Mouse (Mus musculus): ENCODE measurements at regions not wholly inside any gene's neighbourhood (a gene's known extent, or its start where the extent isn't known, plus 50 kb on each side); places are given as distances from the start of the nearest gene placed in this dataset.

DNA sequence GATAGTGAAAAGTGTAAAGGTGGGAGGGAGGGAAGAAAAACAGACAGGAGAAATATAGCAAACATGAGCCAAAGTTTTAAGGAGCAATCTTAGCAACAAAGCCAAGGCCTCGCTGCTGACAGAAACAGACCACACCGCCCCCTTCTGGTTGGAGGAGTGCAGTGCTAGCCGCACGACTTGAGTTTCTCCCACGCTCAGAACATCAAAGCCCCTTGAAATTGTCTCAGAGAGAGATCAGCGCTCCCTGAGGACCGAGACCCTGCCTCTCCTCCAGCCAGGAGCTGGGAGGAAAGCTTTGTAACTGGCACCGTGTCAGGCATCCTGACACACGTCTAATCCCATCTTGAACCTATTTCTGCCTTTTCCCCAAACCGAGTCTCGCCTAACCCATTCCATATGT lies 216.4 kb downstream of the Rplp1 start:
- peaks cover 51% of the 10 kb centered on the region for H3K27me3 ChIP-seq (replicated peaks; ENCODE audit: low read depth, poor library complexity, severe bottlenecking)

DNA sequence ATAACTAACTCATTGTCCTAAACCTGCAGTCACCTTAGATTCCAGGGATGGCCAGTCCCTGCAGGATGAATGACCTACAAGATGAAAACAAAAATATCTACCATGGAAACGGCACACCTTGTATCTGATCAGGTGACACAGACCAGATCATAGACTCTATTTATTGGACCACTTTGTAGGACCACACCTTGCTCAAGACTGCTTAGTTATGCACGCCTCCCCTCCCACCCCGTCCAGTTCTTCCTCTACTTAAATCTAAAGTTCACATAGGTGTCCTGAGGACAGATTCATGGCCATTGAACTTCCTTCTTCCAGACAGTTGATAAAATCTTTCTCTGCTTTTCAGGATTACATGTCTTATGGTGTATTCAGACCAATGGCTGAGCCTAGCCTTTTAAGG lies 217.5 kb downstream of the Rplp1 start:
- peaks cover 51% of the 10 kb centered on the region for H3K4me1 ChIP-seq
- no peaks in the 10 kb centered on the region for H3K9me3 ChIP-seq
- no peak overlapping the region for H3K27ac ChIP-seq (replicated peaks)
- no peak for DNase-seq (ENCODE audit: low spot score)
- H3K36me3 ChIP-seq (replicated peaks): no peaks in the 10 kb centered on the region
- H3K4me3 ChIP-seq: no peak overlapping the region
- WGBS: 93% methylated on average over 3 of the region's 3 CpGs
- peaks cover 62% of the 10 kb centered on the region for H3K27me3 ChIP-seq (replicated peaks; ENCODE audit: low read depth, poor library complexity, severe bottlenecking)

More for the DNA sequence above, 216.4 kb downstream of the Rplp1 start:
- peak; percentile 90 for DNase-seq (ENCODE audit: low spot score)
- Histone ChIP-seq H3K4me3 (no peak overlapping the region), H3K4me1 (peaks cover 59% of the 10 kb centered on the region), H3K9me3 (no peaks in the 10 kb centered on the region), H3K36me3 (replicated peaks) (no peaks in the 10 kb centered on the region), H3K27ac (replicated peaks) (peak overlapping the region; percentile 22; the same call in 1 of the 2 replicates)
- 7% methylated on average over 11 of the region's 11 CpGs for WGBS

DNA sequence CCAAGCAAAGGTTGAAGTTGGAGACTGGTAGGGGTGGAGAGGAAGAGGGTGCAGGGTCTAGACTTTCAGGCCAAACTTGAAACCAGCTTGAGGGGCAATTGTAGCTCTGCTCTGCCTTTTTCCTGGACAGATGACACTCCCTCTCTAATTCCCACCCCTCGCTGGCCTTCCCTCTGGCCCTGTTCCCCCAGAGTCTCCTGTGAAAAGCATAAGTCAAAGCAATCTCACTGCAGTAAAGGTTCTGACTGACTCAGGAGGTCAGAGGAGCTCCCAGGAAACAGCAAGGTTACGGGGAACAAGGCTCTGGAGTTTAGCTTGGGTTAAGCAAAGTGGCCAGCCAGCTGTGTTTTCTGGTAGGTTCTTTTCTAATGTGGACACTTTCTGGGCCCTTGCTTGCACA lies 218.5 kb downstream of the Rplp1 start:
- Histone ChIP-seq H3K9me3 (no peaks in the 10 kb centered on the region), H3K27ac (replicated peaks) (peak overlapping the region; percentile 16; the same call in 1 of the 2 replicates), H3K4me1 (peaks cover 52% of the 10 kb centered on the region), H3K27me3 (replicated peaks; ENCODE audit: low read depth, poor library complexity, severe bottlenecking) (peaks cover 62% of the 10 kb centered on the region), H3K36me3 (replicated peaks) (no peaks in the 10 kb centered on the region), H3K4me3 (no peak overlapping the region)
- 67% methylated on average over 2 of the region's 2 CpGs for WGBS
- no peak for DNase-seq (ENCODE audit: low spot score)

DNA sequence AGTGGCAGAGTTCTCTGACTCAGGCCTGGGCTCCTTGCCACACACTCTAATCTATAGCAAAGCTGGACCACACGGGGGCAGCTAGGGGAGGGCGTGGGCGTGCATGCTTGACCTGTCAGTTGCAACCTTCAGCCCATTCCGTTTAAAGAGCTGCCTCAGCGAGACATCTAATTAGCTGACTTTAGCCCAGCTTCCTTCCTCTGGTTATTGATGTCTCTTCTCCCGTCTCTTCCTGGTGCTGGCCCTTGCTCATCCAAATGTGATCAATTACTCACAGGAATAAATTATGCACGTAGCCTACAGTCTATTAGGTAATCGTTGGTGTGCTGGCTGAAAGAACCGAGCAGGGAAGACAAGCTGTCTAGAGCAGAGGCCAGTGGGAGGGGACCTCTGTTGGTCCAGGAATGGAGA lies 219.0 kb downstream of the Rplp1 start:
- Histone ChIP-seq H3K4me1 (peaks cover 51% of the 10 kb centered on the region), H3K27me3 (replicated peaks; ENCODE audit: low read depth, poor library complexity, severe bottlenecking) (peaks cover 58% of the 10 kb centered on the region), H3K9me3 (no peaks in the 10 kb centered on the region), H3K27ac (replicated peaks) (peak overlapping the region; percentile 16; the same call in 1 of the 2 replicates), H3K4me3 (no peak overlapping the region), H3K36me3 (replicated peaks) (no peaks in the 10 kb centered on the region)
- DNase-seq (ENCODE audit: low spot score): peak; percentile 62
- 10% methylated on average over 9 of the region's 9 CpGs for WGBS

- 77% methylated on average over 10 of the region's 10 CpGs for WGBS
- Histone ChIP-seq H3K9me3 (no peaks in the 10 kb centered on the region), H3K36me3 (replicated peaks) (no peaks in the 10 kb centered on the region), H3K27ac (replicated peaks) (no peak overlapping the region), H3K4me3 (no peak overlapping the region), H3K4me1 (peaks cover 55% of the 10 kb centered on the region), H3K27me3 (replicated peaks; ENCODE audit: low read depth, poor library complexity, severe bottlenecking) (peaks cover 46% of the 10 kb centered on the region)
- DNase-seq (ENCODE audit: low spot score): no peak
These were observed 220.1 kb downstream of the Rplp1 start for GRCm38 (mm10) chr9:61694206-61694605.

DNA sequence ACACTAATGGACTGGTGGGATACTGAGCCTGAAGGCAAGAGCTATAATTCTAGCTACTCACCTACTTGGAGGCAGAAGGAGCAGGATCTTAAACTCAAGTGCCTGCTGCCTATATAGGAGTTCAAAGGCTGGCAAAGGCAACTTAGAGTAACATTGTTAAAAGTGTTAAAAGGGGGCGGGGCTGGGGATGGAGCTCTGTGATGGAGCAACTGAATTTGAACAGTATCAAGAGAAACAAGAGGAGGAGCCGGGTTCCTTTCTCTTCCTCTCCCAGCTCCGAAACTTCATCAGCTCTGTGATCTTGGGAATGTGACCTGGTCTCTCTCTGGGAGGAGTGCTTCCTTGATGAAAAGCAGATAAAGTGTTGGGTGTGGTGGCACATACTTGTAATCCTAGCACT lies 223.6 kb downstream of the Rplp1 start:
- H3K9me3 ChIP-seq: no peaks in the 10 kb centered on the region
- H3K4me3 ChIP-seq: no peak overlapping the region
- H3K27ac ChIP-seq (replicated peaks): no peak overlapping the region
- peaks cover 39% of the 10 kb centered on the region for H3K4me1 ChIP-seq
- peaks cover 38% of the 10 kb centered on the region for H3K27me3 ChIP-seq (replicated peaks; ENCODE audit: low read depth, poor library complexity, severe bottlenecking)
- H3K36me3 ChIP-seq (replicated peaks): no peaks in the 10 kb centered on the region
- DNase-seq (ENCODE audit: low spot score): no peak
- 71% methylated on average over 3 of the region's 3 CpGs for WGBS

DNA sequence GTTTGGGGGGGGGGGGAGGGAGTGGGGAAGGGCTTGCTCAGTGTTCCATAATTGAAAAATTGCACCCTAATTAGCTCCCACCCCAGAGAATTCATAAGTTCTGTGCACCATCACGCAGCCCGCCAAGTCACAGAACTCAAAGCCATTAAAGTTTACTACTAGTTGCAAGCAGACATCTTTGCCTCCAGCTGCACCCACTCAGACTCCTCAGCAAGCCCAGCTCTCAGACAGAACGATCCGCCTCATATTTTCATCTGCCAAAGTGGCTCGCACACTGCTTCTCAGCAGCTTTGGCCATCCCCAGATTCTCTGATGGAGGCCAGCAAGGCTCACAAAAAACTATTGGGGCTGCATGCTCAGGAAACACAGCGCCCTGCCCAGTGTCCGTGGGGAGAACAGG lies 224.4 kb downstream of the Rplp1 start:
- H3K4me3 ChIP-seq: no peak overlapping the region
- H3K9me3 ChIP-seq: no peaks in the 10 kb centered on the region
- peaks cover 32% of the 10 kb centered on the region for H3K27me3 ChIP-seq (replicated peaks; ENCODE audit: low read depth, poor library complexity, severe bottlenecking)
- peak; percentile 42 for DNase-seq (ENCODE audit: low spot score)
- peaks cover 31% of the 10 kb centered on the region for H3K4me1 ChIP-seq
- H3K36me3 ChIP-seq (replicated peaks): no peaks in the 10 kb centered on the region
- WGBS: 69% methylated on average over 7 of the region's 7 CpGs
- no peak overlapping the region for H3K27ac ChIP-seq (replicated peaks)

DNA sequence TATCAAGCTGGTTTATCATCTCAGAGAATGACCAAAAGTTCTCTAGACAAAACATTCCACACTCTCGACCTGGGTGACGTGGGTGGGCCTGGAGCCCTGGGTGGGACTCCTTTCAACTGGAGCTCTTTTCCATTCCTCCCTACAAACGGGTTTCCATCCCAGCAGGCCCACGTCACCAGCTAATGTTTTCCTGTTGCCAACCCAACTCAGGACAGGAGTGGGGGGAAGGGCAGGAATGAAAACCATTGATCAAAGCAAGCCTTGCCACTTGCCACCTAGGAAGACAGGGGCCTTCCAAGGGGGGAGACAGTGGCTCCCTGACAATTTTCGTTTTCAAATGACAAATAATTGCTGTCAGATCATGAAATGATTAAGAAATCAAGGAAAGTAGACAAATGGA lies 224.8 kb downstream of the Rplp1 start:
- no peaks in the 10 kb centered on the region for H3K36me3 ChIP-seq (replicated peaks)
- no peak overlapping the region for H3K4me3 ChIP-seq
- peaks cover 29% of the 10 kb centered on the region for H3K4me1 ChIP-seq
- no peaks in the 10 kb centered on the region for H3K9me3 ChIP-seq
- DNase-seq (ENCODE audit: low spot score): peak; percentile 60
- H3K27me3 ChIP-seq (replicated peaks; ENCODE audit: low read depth, poor library complexity, severe bottlenecking): peaks cover 30% of the 10 kb centered on the region
- H3K27ac ChIP-seq (replicated peaks): no peak overlapping the region
- WGBS: 27% methylated on average over 5 of the region's 5 CpGs

DNA sequence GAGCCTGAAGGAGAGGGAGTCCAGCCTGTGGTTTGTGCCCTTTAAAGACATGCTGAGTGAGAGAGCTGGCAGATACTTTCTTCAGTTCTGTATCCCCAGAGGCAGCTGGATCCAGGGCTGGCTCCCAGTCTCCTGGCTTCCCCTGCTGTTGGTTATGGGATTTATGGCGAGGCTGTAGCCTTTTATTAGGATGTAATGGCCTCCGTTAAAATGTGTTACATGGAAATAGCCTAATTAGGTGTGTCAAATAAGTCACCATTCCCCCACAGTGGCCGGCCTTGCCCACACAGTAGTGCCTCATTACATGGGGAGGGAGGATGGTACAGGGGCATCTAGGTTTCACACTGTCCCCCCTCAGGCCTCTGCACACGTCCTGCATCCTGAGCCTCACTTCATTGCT lies 230.8 kb downstream of the Rplp1 start:
- H3K36me3 ChIP-seq (replicated peaks): no peaks in the 10 kb centered on the region
- no peak overlapping the region for H3K4me3 ChIP-seq
- DNase-seq (ENCODE audit: low spot score): no peak
- 80% methylated on average over 4 of the region's 4 CpGs for WGBS
- H3K4me1 ChIP-seq: peaks cover 34% of the 10 kb centered on the region
- H3K27ac ChIP-seq (replicated peaks): no peak overlapping the region
- H3K9me3 ChIP-seq: no peaks in the 10 kb centered on the region
- peaks cover 18% of the 10 kb centered on the region; the same call in 1 of the 2 replicates for H3K27me3 ChIP-seq (replicated peaks; ENCODE audit: low read depth, poor library complexity, severe bottlenecking)

- H3K9me3 ChIP-seq: no peaks in the 10 kb centered on the region
- no peak for DNase-seq (ENCODE audit: low spot score)
- no peak overlapping the region for H3K4me3 ChIP-seq
- H3K27ac ChIP-seq (replicated peaks): peak overlapping the region; percentile 36; the same call in 1 of the 2 replicates
- peaks cover 39% of the 10 kb centered on the region for H3K4me1 ChIP-seq
- no peaks in the 10 kb centered on the region for H3K36me3 ChIP-seq (replicated peaks)
- 85% methylated on average over 5 of the region's 5 CpGs for WGBS
- H3K27me3 ChIP-seq (replicated peaks; ENCODE audit: low read depth, poor library complexity, severe bottlenecking): peaks cover 18% of the 10 kb centered on the region; the same call in 1 of the 2 replicates
These were observed 231.5 kb downstream of the Rplp1 start for GRCm38 (mm10) chr9:61682744-61683259.

DNA sequence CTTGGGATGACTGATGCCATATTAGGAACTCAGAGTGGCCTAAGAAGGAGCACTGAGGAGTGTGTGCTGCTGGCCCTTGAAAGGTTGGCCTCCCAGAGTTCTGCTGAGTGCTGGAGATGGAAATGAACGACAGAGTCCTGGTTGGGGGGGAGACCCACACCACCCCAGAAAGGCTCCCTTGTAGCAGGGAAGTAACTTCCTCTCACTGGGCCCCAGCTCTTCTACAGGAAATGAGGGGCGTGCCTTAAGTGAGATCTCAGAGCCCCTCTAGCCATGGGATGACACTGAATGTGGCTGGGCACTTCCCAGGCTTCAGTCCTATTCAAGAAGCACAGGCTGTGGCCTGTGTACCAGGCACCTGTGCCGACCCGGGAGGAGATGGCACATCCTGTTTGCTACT lies 232.0 kb downstream of the Rplp1 start:
- DNase-seq (ENCODE audit: low spot score): no peak

GRCm38 (mm10) chr9:61681406-61681805 lies 232.9 kb downstream of the Rplp1 start:
- Histone ChIP-seq H3K4me1 (peaks cover 49% of the 10 kb centered on the region), H3K4me3 (no peak overlapping the region), H3K27ac (replicated peaks) (no peak overlapping the region), H3K27me3 (replicated peaks; ENCODE audit: low read depth, poor library complexity, severe bottlenecking) (peaks cover 22% of the 10 kb centered on the region; the same call in 1 of the 2 replicates), H3K9me3 (no peaks in the 10 kb centered on the region), H3K36me3 (replicated peaks) (no peaks in the 10 kb centered on the region)
- 68% methylated on average over 5 of the region's 5 CpGs for WGBS
- DNase-seq (ENCODE audit: low spot score): no peak

More for the DNA sequence above, 232.0 kb downstream of the Rplp1 start:
- Histone ChIP-seq H3K27me3 (replicated peaks; ENCODE audit: low read depth, poor library complexity, severe bottlenecking) (peaks cover 21% of the 10 kb centered on the region; the same call in 1 of the 2 replicates), H3K9me3 (no peaks in the 10 kb centered on the region), H3K4me1 (peaks cover 43% of the 10 kb centered on the region), H3K27ac (replicated peaks) (peak overlapping the region; percentile 36; the same call in 1 of the 2 replicates), H3K36me3 (replicated peaks) (no peaks in the 10 kb centered on the region), H3K4me3 (no peak overlapping the region)
- WGBS: 73% methylated on average over 4 of the region's 4 CpGs

DNA sequence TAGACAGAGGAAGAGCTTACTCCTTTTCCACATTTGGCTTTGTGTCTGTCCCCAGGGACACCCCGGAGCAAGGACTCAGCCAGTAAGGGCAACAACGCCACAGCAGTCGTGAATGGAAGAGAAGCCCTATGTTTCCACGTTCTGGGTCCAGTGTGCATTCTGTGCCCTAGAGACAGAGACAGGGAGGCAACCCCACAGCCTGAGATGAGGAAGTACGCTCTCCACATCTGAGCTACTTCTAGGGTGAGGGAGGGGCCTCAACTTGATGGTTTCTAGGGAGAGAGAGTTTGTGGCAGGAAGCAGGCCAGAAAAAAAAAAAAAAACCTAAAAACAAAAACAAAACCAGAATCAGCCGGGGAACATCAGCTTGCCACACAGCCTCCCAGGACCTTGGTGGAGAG lies 233.4 kb downstream of the Rplp1 start:
- 34% methylated on average over 6 of the region's 6 CpGs for WGBS
- peaks cover 54% of the 10 kb centered on the region for H3K4me1 ChIP-seq

More for the DNA sequence above, 233.4 kb downstream of the Rplp1 start:
- no peaks in the 10 kb centered on the region for H3K36me3 ChIP-seq (replicated peaks)
- no peak overlapping the region for H3K4me3 ChIP-seq
- H3K9me3 ChIP-seq: no peaks in the 10 kb centered on the region
- peaks cover 22% of the 10 kb centered on the region; the same call in 1 of the 2 replicates for H3K27me3 ChIP-seq (replicated peaks; ENCODE audit: low read depth, poor library complexity, severe bottlenecking)
- peak overlapping the region; percentile 59; the same call in 1 of the 2 replicates for H3K27ac ChIP-seq (replicated peaks)
- DNase-seq (ENCODE audit: low spot score): no peak
